Mouse (Mus musculus) liver, postnatal 0 days (tissue): ENCODE results near the gene Espl1. TPM values are rescaled to one million over a fixed set of nuclear protein-coding genes. Genes with fewer than 3 reads are reported as not detected.

Experiments used
- ATAC-seq: fragments of 200-750 bp; cut with Nextera tagmentation; 2 replicates; pipeline ENCODE4 v1.8.0; 2017; ENCODE audit warnings: mild to moderate bottlenecking, moderate library complexity
- DNase-seq: peaks from one replicate; pipeline ENCODE4 v3.0.0-alpha.2; 2016
- H3K27ac ChIP-seq: fragments of 300-500 bp; sonication (generic); 2 replicates; pipeline ENCODE4 v1.5.1; 2014; ENCODE audit warnings: antibody characterized with exemption, moderate library complexity, mild to moderate bottlenecking, low read depth
- H3K27me3 ChIP-seq: fragments of 300-500 bp; sonication (generic); 2 replicates; pipeline ENCODE4 v1.6.1; 2014; ENCODE audit warnings: low read length, control low read depth, mixed read lengths; ENCODE audit not compliant: insufficient read depth
- H3K36me3 ChIP-seq: fragments of 300-500 bp; sonication (generic); replicated peaks from 2 replicates; pipeline ENCODE4 v1.6.1; 2014; ENCODE audit warnings: mild to moderate bottlenecking, control low read depth, low read length, moderate library complexity, mixed read lengths; ENCODE audit not compliant: insufficient read depth
- H3K4me1 ChIP-seq: fragments of 300-500 bp; sonication (generic); 2 replicates; pipeline ENCODE4 v1.6.1; 2014; ENCODE audit warnings: antibody characterized with exemption, mild to moderate bottlenecking, control low read depth; ENCODE audit not compliant: insufficient read depth
- H3K4me2 ChIP-seq: fragments of 300-500 bp; sonication (generic); 2 replicates; pipeline ENCODE4 v1.6.1; 2014; ENCODE audit warnings: low read depth, mild to moderate bottlenecking, low read length, moderate library complexity, mixed read lengths
- H3K4me3 ChIP-seq: fragments of 300-500 bp; sonication (generic); 2 replicates; pipeline ENCODE4 v1.5.1; 2014; ENCODE audit warnings: low read depth, low read length
- H3K9ac ChIP-seq: fragments of 300-500 bp; sonication (generic); replicated peaks from 2 replicates; pipeline ENCODE4 v1.6.1; 2014; ENCODE audit warnings: mild to moderate bottlenecking, moderate library complexity
- H3K9me3 ChIP-seq: fragments of 300-500 bp; sonication (generic); 2 replicates; pipeline ENCODE4 v1.6.1; 2016; ENCODE audit warnings: mild to moderate bottlenecking, control low read depth, low read length, mixed read lengths
- CTCF ChIP-seq: sonication (generic); IDR thresholded peaks from 2 replicates; pipeline ENCODE4 v1.5.1; 2016; ENCODE audit warnings: antibody characterized with exemption, low read depth
- EP300 ChIP-seq: IDR thresholded peaks from 2 replicates; pipeline ENCODE4 v1.6.1; 2016; ENCODE audit warnings: antibody characterized with exemption, low read depth, mild to moderate bottlenecking
- WGBS: fragments of 180-500 bp; shearing (Covaris S2); extraction: QIAGEN DNeasy Blood & Tissue Kit; methylation state at CpG from one replicate; pipeline ENCODE4 v1.1.7; 2014; ENCODE audit not compliant: insufficient replicate concordance; 5-methylcytosine and 5-hydroxymethylcytosine counted together
- polyA plus RNA-seq: library from polyadenylated mRNA; unstranded; fragments of >200 nt; fragmentation: Nextera tagmentation; extraction: Ambion mirVana; gene quantifications from 2 replicates; pipeline ENCODE4 v1.2.1, GENCODE M21; 2015

The Espl1 gene
- polyA plus RNA-seq, 1 experiment from 2014 or later, result 7.3 TPM

DNA sequence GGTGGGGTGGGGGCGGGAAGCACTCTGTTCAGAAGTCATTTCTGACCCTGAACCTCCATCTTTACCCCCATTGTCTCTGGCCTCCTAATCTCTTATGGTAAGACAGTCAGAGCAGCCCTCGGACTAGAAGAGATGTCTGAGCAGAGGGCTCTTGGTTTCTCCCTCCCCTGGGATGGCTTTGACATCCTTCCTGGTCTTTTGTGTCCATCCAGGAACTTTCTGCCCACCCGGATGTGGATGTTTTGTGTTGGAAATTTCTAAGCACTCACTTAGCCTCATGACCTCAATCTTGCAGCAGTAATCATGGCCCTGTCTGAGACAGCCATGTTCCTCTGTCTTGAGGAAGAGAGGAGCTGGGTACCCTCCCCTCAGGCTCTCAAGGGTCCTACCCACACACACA lies 24.6 kb upstream of the Espl1 start:
- Histone ChIP-seq H3K4me1 (no peaks in the 10 kb centered on the region; the same call in 1 of the 2 replicates), H3K4me2 (no peak overlapping the region), H3K27me3 (0 out of 2 replicates have a peak, but pooled peaks cover 4% of the 10 kb centered on the region), H3K9me3 (no peaks in the 10 kb centered on the region), H3K9ac (no peak overlapping the region), H3K36me3 (no peaks in the 10 kb centered on the region), H3K27ac (no peak overlapping the region), H3K4me3 (no peak overlapping the region)
- TF ChIP-seq CTCF, result no peak
- no peak for TF ChIP-seq EP300
- DNase-seq, result no peak
- WGBS, result 43% methylated on average over 3 of the region's 3 CpGs
- no peak for ATAC-seq

DNA sequence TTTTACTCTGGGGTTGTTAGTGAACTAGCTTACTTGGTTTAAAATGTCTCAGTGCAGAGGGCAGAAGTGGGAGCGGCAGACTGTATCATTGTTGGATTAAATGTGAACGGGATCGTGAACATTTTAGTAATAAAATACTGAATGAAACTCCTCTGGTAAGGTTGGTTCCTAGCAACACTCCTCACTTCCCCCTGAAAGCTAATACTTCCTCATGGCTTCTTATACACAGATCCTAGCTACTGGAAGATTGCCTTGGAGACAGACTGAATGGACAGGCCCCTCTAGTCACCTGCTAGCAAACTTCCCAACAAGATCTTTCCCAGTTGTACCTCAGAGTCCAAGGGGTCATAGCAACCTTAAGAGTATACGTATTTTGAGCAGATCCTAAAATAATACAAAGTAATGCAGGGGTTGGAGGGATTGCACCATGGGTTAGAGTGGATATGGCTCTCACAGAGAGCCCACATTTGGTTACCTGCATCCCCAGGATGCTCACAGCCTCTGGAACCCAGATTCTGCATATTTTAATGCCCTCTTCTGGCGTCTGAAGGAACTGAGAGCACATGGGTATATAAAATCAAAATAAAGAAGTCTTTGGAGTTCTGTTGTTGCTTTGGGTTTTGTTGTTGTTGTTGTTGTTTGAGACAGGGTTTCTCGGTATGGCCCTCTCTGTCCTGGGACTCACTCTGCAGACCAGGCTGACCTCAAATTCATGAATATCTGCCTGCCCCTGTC lies 21.9 kb upstream of the Espl1 start:
- TF ChIP-seq EP300 (no peak), CTCF (peak; percentile 36)
- Histone ChIP-seq H3K27ac (no peak overlapping the region), H3K27me3 (0 out of 2 replicates have a peak, but pooled peaks cover 4% of the 10 kb centered on the region), H3K4me1 (peaks cover 6% of the 10 kb centered on the region), H3K4me3 (no peak overlapping the region), H3K9ac (no peak overlapping the region), H3K9me3 (no peaks in the 10 kb centered on the region), H3K36me3 (no peaks in the 10 kb centered on the region), H3K4me2 (no peak overlapping the region)
- ATAC-seq (no peak), DNase-seq (no peak)
- WGBS, result 63% methylated on average over 6 of the region's 6 CpGs

- ATAC-seq, result no peak
- Histone ChIP-seq H3K27ac (peak overlapping the region; percentile 70), H3K4me1 (peaks cover 27% of the 10 kb centered on the region), H3K9ac (peak overlapping the region; percentile 81), H3K27me3 (0 out of 2 replicates have a peak, but pooled peaks cover 1% of the 10 kb centered on the region), H3K4me2 (peak overlapping the region; percentile 85), H3K9me3 (no peaks in the 10 kb centered on the region), H3K36me3 (peaks cover 7% of the 10 kb centered on the region; the same call in 1 of the 2 replicates), H3K4me3 (peak overlapping the region; percentile 69)
- TF ChIP-seq EP300 (no peak), CTCF (no peak)
- 29% methylated on average over 7 of the region's 7 CpGs for WGBS
- DNase-seq, result no peak
Measured at GRCm38 (mm10) chr15:102278726-102279091, 17.4 kb upstream of the Espl1 start.

- WGBS, result 1% methylated on average over 56 of the region's 65 CpGs
- DNase-seq (peak; percentile 96), ATAC-seq (peak; percentile 95)
- Histone ChIP-seq H3K27ac (peak within 1 kb of the TSS; percentile 70), H3K4me3 (peak within 1 kb of the TSS; percentile 69), H3K9me3 (no peaks in the 10 kb centered on the region), H3K36me3 (peaks cover 7% of the 10 kb centered on the region; the same call in 1 of the 2 replicates), H3K4me2 (peak within 1 kb of the TSS; percentile 85), H3K27me3 (no peaks in the 10 kb centered on the region), H3K4me1 (peaks cover 27% of the 10 kb centered on the region), H3K9ac (peak within 1 kb of the TSS; percentile 81)
- TF ChIP-seq EP300, result no peak
- peak; percentile 53 for TF ChIP-seq CTCF
Measured at GRCm38 (mm10) chr15:102279092-102279782, 16.8 kb upstream of the Espl1 start, which contains the start of gene Mfsd5. TSS of gene Mfsd5 (plus strand) at chr15:102279454.

GRCm38 (mm10) chr15:102279783-102280520 lies 16.1 kb upstream of the Espl1 start:
- peak overlapping the region; percentile 81 for H3K9ac ChIP-seq

More at GRCm38 (mm10) chr15:102279783-102280520, 16.1 kb upstream of the Espl1 start:
- H3K27ac ChIP-seq, result peak overlapping the region; percentile 70
- WGBS, result 20% methylated on average over 13 of the region's 13 CpGs
- no peaks in the 10 kb centered on the region for H3K9me3 ChIP-seq
- H3K4me1 ChIP-seq, result peaks cover 27% of the 10 kb centered on the region
- ATAC-seq (peak; percentile 8), DNase-seq (no peak)
- peak overlapping the region; percentile 69 for H3K4me3 ChIP-seq
- peak overlapping the region; percentile 85 for H3K4me2 ChIP-seq
- peaks cover 7% of the 10 kb centered on the region; the same call in 1 of the 2 replicates for H3K36me3 ChIP-seq
- no peaks in the 10 kb centered on the region for H3K27me3 ChIP-seq
- TF ChIP-seq CTCF, result no peak
- no peak for TF ChIP-seq EP300
